Comparison of ENCODE assay signal across 13 mouse cellular contexts in genomic region chr11:69894671-69895070, GRCm38 (mm10). TPM values are rescaled to one million over a fixed set of nuclear protein-coding genes. Genes with fewer than 3 reads are reported as not detected.
A peak's percentile ranks its signal among the peaks of the same experiment; 100 is the strongest.
DNase-seq lines count a peak whose midpoint lies in the region; ATAC-seq lines count a peak whose summit lies in the region.
"Had no signal": no experiment of that assay in that cellular context is flagged by ENCODE, and none has a peak within 500 bp of the region (broad histone marks: within the 10 kb centered on the region; RNA-seq: fewer than 3 reads in every experiment).

No protein-coding gene starts in this region.

- no peaks in the 10 kb centered on the region for H3K36me3 ChIP-seq in heart, embryonic 16.5 days (ENCODE audit: control insufficient read depth, insufficient read depth)
- no peaks in the 10 kb centered on the region for H3K36me3 ChIP-seq in heart, embryonic 12.5 days
- H3K36me3 ChIP-seq: limb, embryonic 13.5 days had no signal

- H3K27me3 ChIP-seq in heart, embryonic 16.5 days (ENCODE audit: control insufficient read depth, insufficient read depth, low read length) = peaks cover 11% of the 10 kb centered on the region
- no peaks in the 10 kb centered on the region for H3K27me3 ChIP-seq in heart, embryonic 12.5 days (replicated peaks)
- H3K27me3 ChIP-seq: limb, embryonic 13.5 days had no signal

- ATAC-seq in heart, embryonic 16.5 days (replicated peaks; ENCODE audit: extremely low read depth, insufficient read depth, low FRiP score) = no peak
- ATAC-seq in heart, embryonic 12.5 days (ENCODE audit: insufficient number of reproducible peaks, low FRiP score) = no peak
- ATAC-seq in megakaryocyte, adult 5-6 weeks (ENCODE audit: poor library complexity, severe bottlenecking) = peak; percentile 86

- H3K4me2 ChIP-seq in heart, embryonic 16.5 days (ENCODE audit: low read depth, low read length) = no peak overlapping the region
- no peak overlapping the region for H3K4me2 ChIP-seq in heart, embryonic 12.5 days
- H3K4me2 ChIP-seq: limb, embryonic 13.5 days had no signal

- peak; percentile 84 for DNase-seq in T-cell, adult 2 months (ENCODE audit: low spot score)
- DNase-seq in thymus, postnatal 10 days (ENCODE audit: low spot score in 2 of 2) = peak; percentile 86 to 90
- no peak for DNase-seq in yolk sac, embryonic 10.5 days (ENCODE audit: low spot score)
- DNase-seq in embryo, embryonic 9.5 days (ENCODE audit: extremely low spot score) = no peak
- no peak for DNase-seq in cerebellum, postnatal 4 days (ENCODE audit: low spot score in 2 of 2)
- DNase-seq: kidney, adult 2 months; right cerebral cortex, postnatal 25 days had no signal

- H3K9me3 ChIP-seq in heart, embryonic 16.5 days (replicated peaks; ENCODE audit: control insufficient read depth, low read length) = no peaks in the 10 kb centered on the region
- no peaks in the 10 kb centered on the region for H3K9me3 ChIP-seq in heart, embryonic 12.5 days (replicated peaks)
- H3K9me3 ChIP-seq: limb, embryonic 13.5 days had no signal

- H3K4me3 ChIP-seq in heart, embryonic 16.5 days (ENCODE audit: low read length) = peak overlapping the region; percentile 26
- no peak overlapping the region for H3K4me3 ChIP-seq in heart, embryonic 12.5 days
- H3K4me3 ChIP-seq: limb, embryonic 13.5 days had no signal

- H3K27ac ChIP-seq in heart, embryonic 16.5 days (ENCODE audit: low read length) = peak overlapping the region; percentile 48; the same call in 1 of the 2 replicates
- no peak overlapping the region for H3K27ac ChIP-seq in heart, embryonic 12.5 days (ENCODE audit: poor library complexity, severe bottlenecking)
- H3K27ac ChIP-seq: limb, embryonic 13.5 days had no signal

- 70% methylated on average over 5 of the region's 5 CpGs for WGBS in heart, embryonic 16.5 days
- WGBS in heart, embryonic 12.5 days = 74% methylated on average over 5 of the region's 5 CpGs

- peaks cover 9% of the 10 kb centered on the region for H3K4me1 ChIP-seq in heart, embryonic 16.5 days (ENCODE audit: control insufficient read depth, insufficient read depth, low read length)
- H3K4me1 ChIP-seq in heart, embryonic 12.5 days (replicated peaks) = peaks cover 41% of the 10 kb centered on the region

- no peak overlapping the region for H3K9ac ChIP-seq in heart, embryonic 16.5 days (ENCODE audit: low read length)
- H3K9ac ChIP-seq in heart, embryonic 12.5 days = no peak overlapping the region
- H3K9ac ChIP-seq: limb, embryonic 13.5 days had no signal

RNA-seq across cellular contexts. Expression of gene Acap1, which starts 0.7 kb away (rescaled TPM):
- polyA plus RNA-seq in heart, embryonic 16.5 days (2015; fragmentation: Nextera tagmentation; extraction: Ambion mirVana) = 10.8 and 19.9 TPM in 2 replicates
- 10.3 and 11.2 TPM in 2 replicates for polyA plus RNA-seq in heart, embryonic 12.5 days (2016; fragmentation: Nextera tagmentation; extraction: Ambion mirVana)
- 19.3 and 19.7 TPM in 2 replicates for total RNA-seq in megakaryocyte, adult 5-6 weeks (2015)
- total RNA-seq in megakaryocyte, adult 5-6 weeks (2017) = 44.4 and 53.5 TPM in 2 replicates

RNA-seq across cellular contexts. Expression of gene 2810408A11Rik, which starts 6.1 kb away (rescaled TPM):
- 4.1 and 4.4 TPM in 2 replicates for polyA plus RNA-seq in heart, embryonic 16.5 days (2015; fragmentation: Nextera tagmentation; extraction: Ambion mirVana)
- 4.7 and 5.2 TPM in 2 replicates for polyA plus RNA-seq in heart, embryonic 12.5 days (2016; fragmentation: Nextera tagmentation; extraction: Ambion mirVana)
- total RNA-seq in megakaryocyte, adult 5-6 weeks (2015) = 1.6 and 2.6 TPM in 2 replicates
- 1.5 and 1.8 TPM in 2 replicates for total RNA-seq in megakaryocyte, adult 5-6 weeks (2017)

RNA-seq across cellular contexts. Expression of gene Neurl4, which starts 6.2 kb away (rescaled TPM):
- polyA plus RNA-seq in heart, embryonic 16.5 days (2015; fragmentation: Nextera tagmentation; extraction: Ambion mirVana) = 7.4 and 8.7 TPM in 2 replicates
- polyA plus RNA-seq in heart, embryonic 12.5 days (2016; fragmentation: Nextera tagmentation; extraction: Ambion mirVana) = 7.6 and 9.2 TPM in 2 replicates
- total RNA-seq in megakaryocyte, adult 5-6 weeks (2015) = 7.1 and 9.9 TPM in 2 replicates
- 11.9 and 18.9 TPM in 2 replicates for total RNA-seq in megakaryocyte, adult 5-6 weeks (2017)

RNA-seq across cellular contexts. Expression of gene Kctd11, which starts 13.5 kb away (rescaled TPM):
- 3.9 and 4.3 TPM in 2 replicates for polyA plus RNA-seq in heart, embryonic 16.5 days (2015; fragmentation: Nextera tagmentation; extraction: Ambion mirVana)
- 4.1 and 4.5 TPM in 2 replicates for polyA plus RNA-seq in heart, embryonic 12.5 days (2016; fragmentation: Nextera tagmentation; extraction: Ambion mirVana)
- total RNA-seq in megakaryocyte, adult 5-6 weeks (2015) = 2.9 and 3.3 TPM in 2 replicates
- total RNA-seq in megakaryocyte, adult 5-6 weeks (2017) = 3.0 and 3.3 TPM in 2 replicates

RNA-seq across cellular contexts. Expression of gene Tmem95, which starts 16.9 kb away (rescaled TPM):
- polyA plus RNA-seq in heart, embryonic 16.5 days (2015; fragmentation: Nextera tagmentation; extraction: Ambion mirVana) = not detected in 2 replicates
- not detected in 2 replicates for polyA plus RNA-seq in heart, embryonic 12.5 days (2016; fragmentation: Nextera tagmentation; extraction: Ambion mirVana)
- total RNA-seq in megakaryocyte, adult 5-6 weeks (2015) = not detected in 2 replicates
- not detected in 2 replicates for total RNA-seq in megakaryocyte, adult 5-6 weeks (2017)
- total RNA-seq: gastrocnemius, postnatal 4 days had no signal
- polyA plus RNA-seq: embryonic facial prominence, embryonic 14.5 days; kidney, adult 2 months had no signal

Comparison
In these comparisons a context has a peak if more than half of its experiments do, and no peak if none do; other contexts are left out.
1. DNase-seq: peak in T-cell, adult 2 months (single experiment) and thymus, postnatal 10 days (2 of 2); none in yolk sac, embryonic 10.5 days (single experiment), embryo, embryonic 9.5 days (single experiment) and cerebellum, postnatal 4 days (0 of 2).